Mouse (Mus musculus) cerebellum, postnatal 25 days (tissue): ENCODE data around the gene Krt33b.

Source experiments
- DNase-seq, 2 experiments: peaks; one replicate each; pipeline ENCODE4 v3.0.0; 2021; ENCODE audit warnings: mixed read lengths in 2 of 2

The Krt33b gene

DNA sequence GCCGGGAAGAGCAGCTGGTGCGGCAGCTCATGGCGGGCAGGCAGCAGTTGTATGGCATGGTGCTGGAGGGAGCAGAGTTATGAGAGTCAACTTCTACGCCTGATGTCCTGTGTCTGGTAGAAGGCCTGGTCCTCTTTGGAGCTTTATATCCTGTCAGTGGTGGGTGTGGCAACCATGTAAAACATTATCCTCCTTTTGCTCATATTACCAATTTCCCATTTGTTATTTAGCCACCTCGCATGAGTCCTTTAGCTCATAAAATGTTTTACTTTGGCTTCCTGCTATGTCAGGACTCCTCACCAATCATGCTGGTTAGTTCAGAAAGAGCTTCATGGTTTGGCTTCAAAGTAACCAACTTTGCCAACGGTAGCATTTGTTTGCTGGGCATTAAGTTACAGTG lies at the start of gene Krt33b:
Gene Krt33b (minus strand): TSS at position 101 of the 400 bp plus-strand sequence.
- no peak for DNase-seq

DNA sequence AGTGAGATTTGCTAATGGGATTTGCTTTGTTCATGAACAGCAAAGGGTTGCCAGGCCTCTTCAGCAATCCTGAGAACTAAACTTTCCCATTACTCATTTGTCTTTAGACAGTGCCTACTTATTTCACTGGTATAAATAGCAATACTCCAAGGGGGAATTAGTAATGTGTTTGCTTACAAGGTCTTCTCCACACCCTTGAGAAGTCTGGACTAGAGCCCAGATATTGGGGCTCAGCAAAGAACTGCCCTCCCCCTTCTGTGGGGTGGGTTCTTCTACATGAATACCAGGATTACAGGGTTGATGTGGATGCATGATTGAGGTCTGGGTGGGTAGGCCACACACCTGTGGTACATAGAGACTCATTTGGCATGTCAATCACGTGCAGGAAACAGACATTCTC lies 44.2 kb upstream of the Krt33b start:
- DNase-seq = no peak

DNA sequence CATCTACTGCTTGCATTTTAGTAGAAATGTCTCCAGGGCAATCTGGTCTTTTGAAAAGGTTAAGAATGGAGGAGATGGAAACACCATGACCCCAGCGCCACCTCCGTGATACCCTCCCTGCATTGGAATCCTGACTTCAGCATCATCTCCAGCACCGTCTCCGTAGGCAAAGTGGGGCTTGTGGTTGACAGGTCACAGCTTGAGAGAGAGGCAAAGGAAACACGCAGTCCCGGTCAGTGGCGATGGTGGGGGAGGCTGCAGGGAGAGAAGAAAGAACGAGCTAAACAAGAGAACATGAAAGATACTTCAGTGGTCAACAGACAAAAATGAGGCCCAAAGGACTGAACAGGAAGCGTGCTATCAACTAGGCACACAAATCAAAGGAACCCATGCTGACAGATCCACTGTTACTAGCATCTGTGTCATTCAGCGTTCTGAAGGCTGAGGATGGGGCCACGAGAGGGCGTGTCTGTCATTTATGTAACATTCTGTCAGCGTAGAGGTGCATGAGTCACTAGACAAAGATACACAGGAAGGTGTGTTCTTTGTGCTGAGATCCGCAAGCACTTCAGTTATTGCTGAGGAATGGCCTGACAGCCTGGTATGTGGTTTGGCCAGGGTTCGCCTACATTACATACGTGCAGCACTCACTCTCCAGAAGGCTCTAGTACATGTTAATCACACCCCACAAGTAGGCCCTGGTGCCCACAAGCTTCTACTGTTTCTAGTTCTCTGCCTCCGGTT lies 37.8 kb upstream of the Krt33b start:
- no peak for DNase-seq

DNA sequence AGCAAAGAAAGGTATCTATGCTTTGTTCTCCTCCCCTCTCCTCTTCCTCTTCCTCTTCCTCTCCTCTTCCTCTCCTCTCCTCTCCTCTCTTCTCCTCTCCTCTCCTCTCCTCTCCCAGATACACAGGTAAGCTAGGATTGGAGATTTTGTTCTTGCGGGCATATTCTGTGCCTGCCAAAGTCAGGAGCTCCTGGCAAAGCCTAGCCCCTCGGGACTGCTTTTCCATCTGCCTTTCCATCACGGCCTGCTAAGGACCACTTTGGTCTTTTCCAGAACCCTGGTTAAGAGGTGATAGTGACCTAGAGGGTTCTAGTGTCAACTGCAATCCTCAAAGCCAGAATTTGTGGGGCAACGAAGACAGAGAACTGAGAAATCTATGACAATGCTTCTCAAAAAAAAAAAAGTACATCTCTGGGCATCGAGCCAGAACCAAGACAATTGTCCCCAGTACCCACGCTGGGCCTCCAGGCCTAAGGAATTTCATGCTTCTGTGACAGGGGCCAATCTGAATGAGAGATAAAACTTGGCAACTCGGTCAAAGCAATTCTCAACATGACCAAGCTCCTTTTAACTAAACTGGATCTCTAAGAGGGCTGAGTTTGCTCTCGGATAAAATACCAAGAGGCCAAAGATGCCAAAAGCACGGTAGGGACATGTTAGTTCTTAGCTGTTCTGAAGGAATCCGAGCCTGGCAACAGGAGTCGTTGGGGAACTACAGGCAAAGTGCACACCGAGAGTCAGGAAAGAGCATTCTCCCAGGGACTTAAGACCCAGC lies 36.8 kb upstream of the Krt33b start:
- DNase-seq = peak; percentile 15 to 35

DNA sequence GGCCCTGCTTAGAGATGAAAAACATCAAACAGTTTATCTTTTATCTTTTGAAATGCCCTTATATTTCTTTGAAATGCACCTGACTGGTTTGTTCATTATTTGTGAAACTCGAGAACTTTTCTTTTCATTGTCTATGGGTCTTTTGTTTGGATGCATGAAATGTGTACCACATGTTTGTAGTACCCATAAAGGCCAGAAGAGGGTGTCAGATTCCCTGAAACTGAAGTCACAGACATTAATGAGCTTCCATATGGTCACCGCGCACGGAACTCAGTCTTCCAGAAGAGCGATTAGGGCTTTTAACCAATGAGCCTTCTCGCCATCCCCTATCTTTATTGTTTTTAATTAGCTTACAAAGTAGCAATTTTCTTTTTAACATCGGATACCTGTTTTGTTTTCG lies 29.2 kb upstream of the Krt33b start:
- no peak for DNase-seq

DNA sequence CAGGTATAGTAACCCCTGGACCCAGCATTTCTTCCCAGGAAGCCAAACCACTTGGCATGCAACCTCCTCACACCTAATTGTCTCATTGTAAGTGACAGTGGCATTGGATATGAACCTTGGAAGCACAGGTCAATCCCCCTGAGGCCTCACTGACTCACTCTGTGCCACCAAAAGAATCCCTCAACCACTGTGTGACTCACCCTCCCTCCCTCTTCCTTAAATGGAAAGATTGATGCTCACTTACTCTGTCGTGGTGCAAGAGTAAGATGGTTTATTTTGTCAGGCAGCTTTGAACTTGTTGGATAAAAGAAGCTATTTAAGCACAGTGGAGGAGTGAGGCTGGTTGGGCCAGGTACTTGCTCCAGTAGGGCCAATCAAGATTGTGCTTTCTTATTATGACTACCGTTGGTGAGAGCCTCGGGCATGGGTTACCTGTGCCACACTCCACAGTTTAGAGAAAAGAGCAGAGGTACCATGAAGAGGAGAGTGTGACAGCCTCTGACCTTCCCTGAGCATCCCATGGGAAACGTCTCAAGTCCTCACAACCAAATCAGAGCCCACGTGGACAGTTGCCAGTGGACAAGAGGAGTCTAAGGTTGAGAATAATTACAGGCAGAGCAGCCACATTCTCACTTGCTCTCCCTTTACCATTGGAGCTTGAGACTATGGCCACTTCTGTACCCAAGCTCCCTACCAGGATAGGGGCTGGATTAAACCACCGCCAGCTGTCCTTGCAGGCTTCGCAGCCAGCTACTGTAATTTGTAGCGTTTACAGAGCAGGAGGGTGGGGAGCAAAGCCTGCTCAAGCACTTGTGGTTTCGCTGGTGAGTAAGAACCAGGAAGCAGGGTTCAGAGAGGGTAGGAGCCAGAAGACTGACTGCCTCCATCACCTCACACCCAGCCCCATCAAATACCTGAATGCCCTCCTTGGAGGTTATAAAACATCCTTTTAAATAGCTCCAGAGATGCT lies 26.3 kb upstream of the Krt33b start:
- DNase-seq = no peak

DNA sequence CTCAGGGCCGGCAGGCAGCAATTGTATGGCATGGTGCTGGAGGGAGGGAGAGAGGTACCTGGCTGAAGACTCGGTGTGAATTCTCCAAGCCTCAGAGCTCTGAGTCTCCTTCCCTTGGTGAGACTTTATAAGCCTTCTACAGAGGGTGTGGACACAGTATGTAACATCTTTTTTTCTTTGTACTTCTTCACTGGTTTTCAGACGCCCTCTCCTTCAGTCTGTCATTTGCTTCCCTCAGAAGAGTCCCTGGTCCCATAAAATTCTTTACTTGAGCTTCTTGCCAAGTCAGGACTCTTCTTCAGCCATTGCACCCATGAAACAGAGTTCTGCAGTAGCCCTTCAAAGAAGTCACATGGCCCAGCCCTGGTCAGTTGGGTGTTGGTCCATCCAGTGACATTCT lies 20.8 kb upstream of the Krt33b start, which contains the start of gene Krt31:
Gene Krt31 (minus strand): TSS at position 101 of the 400 bp plus-strand sequence.
- DNase-seq = no peak

DNA sequence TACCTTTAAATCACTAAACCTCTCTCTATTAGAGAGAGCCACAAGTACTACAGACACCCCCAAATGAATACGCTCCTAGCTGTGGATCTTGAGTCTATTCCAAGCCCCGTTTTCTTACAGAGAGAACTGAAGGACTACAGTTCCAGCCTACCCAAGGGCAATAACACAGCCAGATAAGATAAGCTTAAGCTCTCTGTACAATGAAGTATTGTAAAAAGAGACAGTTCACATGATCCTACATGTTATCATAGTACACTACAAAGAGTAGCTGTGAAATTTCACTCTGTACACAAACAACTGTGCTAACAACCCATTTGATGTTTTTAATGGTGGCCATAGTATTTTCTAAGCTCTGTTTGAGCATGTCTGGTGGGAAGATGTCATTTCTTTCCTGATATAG lies 17.5 kb upstream of the Krt33b start:
- no peak for DNase-seq

DNA sequence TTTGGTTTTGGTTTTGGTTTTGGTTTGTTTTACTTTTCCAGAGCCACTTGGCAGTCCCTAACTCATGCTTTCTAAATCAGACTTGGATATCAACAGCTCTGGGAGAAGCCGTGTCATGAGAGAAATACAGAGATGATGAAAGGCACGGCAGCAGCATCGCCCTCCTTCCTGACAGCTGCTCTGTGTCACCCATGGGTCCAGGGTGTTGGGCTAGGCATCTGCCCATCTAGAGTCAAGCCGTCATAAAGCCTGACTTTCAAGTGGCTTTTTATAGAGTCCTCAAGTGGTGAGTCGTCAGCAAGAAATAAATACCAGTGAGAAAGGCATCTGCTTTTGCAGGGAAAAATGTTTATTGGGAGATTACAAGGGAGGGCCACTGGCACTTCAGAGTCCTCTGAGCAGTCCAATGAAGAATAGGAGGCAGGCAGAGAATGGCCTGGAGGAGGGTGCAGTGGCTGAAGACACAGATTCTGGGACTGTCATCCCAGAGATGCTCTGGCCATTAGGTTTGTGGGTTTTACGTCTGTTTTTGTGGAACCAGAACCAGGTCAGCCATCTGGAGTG lies 16.7 kb upstream of the Krt33b start:
- DNase-seq = no peak

DNA sequence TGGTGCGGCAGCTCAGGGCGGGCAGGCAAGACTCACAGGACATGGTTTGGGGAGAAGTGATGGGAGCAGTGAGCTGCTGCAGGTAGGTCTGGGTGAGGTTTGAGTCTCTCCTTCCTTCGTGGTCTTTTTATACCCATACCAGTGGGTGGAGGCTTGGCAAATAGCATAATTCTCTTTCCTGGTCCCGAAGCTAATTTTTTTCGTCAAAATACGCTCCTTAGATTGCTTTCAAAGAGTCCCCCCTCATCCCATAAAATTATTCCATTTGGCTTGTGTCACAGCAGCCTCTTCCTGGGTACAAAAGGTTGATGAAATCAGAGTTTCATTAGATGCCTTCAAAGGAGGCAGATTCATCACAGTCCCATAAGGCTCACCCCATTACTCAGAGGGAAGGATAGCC lies 11.8 kb upstream of the Krt33b start, which contains the start of gene Krt34:
Gene Krt34 (minus strand): TSS at position 101 of the 400 bp plus-strand sequence.
- no peak for DNase-seq

DNA sequence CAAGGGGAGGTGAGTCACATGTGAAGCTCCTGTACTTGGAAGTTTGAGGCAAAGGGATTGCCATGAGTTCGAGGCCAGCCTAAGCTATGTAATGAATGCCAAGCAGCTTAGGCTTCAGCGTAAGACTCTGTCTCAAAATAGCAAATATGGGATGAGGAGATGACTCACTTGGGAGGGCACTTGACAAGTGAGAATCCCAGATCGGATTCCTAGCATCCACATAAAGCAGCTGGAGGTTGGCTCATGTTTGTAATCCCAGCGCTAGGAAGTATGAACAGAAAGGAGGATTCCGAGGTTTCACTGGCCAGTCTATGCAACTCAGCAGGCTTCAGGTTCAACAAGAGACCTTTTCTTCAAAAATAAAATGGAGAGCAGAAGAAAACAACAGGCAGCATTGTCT lies 8.2 kb downstream of the Krt33b start:
- DNase-seq = no peak

DNA sequence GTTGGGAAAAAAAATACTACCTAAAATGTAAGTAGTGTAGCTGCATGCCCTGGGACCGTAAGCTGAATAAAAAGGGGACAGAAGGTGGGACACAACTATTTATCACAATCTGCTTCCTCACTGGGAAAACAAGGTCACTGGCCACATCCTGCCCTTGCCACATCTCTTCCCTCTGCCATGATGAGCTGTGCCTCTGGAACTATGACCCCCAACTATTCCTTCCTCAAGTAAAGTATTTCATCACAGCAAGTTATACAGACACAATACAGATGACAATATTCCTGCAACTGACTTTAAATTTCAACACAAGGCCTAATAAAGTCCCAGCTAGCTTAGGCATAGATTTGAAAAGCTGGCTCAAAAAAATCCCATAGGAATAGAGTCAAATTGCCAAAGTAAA lies 10.2 kb downstream of the Krt33b start:
- DNase-seq = no peak

DNA sequence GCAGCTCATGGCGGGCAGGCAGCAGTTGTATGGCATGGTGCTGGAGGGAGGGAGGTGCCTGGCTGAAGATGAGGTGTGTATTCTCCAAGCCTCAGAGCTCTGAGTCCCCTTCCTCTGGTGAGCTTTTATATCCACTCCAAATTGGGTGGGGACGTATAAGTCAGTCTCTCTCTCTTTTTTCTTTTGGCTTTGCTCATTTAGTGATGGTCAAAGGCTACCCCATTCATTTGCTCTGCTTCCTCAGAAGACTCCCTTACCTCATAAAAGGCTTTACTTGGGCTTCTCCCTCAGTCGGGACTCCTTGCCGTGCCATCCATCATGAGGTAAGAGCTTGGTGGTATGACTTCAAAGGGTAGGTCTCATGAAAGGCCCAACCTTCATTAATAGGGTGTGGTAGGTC lies 13.6 kb downstream of the Krt33b start, which contains the start of gene Krt33a:
Gene Krt33a (minus strand): TSS at position 101 of the 400 bp plus-strand sequence.
- no peak for DNase-seq

DNA sequence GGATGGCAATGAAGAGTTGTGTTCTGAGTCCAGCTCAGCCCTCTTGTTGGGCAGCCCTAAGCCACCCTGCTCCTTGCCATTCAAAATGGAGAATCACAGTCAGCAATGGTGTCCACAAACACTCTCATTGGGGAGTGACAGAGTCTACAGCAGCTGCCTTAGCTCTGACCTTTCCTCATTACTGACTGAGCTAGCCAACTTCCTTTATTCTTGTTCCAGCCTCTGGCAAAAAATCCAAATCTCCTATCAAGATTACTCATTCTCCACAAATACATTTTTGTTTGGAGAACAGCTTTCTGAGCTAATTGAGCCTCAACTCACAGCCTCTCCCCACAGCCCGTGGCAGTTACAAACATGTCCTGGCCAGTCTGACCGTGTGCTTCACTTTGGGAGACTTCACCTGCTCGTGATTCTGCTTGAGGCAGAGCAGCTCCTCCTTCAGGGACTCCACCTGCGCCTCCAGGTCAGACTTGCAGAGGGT lies 15.9 kb downstream of the Krt33b start:
- DNase-seq = no peak

DNA sequence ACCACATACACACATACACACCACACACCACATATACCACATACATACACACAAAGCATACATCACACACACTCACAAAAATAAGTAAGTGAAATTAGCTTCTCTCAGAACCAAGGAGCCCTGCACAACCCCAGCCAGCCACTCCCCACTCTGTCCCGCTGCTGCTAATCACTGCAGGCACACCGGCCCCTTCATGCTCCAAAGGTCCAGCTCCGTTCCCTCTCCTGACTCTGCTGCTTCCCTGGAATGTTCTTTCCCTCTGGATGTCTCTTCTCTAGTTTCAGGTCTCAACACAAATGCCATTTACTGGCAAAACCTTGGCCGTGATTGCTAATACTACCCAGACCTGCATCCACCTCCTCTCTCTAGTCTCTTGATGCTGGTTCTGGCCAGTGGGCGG lies 19.0 kb downstream of the Krt33b start:
- DNase-seq = no peak

DNA sequence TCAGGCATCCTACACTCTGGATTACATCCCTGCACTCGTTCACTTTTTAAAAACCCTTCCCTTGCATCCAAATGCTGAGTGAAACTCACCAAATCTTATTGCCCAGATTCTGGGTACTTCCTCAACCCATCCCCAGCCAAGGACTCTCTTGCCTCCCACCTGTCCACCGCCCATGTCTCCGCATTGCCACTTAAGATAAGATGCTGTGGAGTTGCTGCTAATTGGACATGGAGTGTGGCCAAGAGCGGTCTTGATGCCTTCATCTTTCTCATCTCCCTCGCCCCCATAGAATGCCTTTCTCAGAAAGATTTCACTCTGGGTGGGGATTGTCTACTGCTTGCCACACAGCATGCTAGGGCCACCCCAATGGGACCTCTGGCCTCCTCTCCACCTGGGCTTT lies 21.3 kb downstream of the Krt33b start:
- no peak for DNase-seq

DNA sequence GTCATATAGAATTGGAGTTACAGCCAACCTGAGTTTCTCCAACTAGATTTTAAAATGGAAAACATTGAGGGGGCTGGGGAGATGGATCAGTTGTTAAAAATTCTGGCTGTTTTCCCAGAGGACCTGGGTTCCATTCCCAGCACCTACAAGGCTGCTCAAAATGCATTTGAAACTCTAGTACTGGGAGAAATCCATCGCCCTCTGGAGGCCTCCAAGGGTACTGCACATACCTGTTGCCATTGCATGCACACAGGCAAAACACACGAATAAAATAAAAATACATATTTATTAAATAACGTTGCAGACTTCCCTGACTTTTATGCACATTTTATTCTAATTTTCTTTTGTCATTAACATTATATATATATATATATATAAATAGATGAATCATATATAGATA lies 23.0 kb downstream of the Krt33b start:
- no peak for DNase-seq

DNA sequence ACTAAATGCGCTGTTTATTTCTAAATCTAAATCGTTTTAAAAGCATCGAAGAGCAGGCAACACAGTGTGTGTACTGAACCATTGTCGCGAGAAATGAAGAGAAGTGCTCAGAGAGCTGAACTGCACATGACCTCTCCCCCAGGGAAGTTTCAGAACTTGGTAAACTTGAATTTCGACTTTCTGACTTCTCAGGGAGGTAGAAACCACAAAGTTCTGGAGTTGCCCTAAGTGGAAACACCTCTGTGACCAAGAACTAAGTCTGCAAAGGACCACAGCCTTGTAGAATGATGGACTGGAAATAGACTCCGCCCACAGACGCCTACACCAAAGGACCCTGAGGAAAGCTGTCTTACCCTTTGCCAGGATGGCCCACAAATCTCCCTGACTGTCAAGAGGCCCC lies 23.8 kb downstream of the Krt33b start:
- DNase-seq = no peak

DNA sequence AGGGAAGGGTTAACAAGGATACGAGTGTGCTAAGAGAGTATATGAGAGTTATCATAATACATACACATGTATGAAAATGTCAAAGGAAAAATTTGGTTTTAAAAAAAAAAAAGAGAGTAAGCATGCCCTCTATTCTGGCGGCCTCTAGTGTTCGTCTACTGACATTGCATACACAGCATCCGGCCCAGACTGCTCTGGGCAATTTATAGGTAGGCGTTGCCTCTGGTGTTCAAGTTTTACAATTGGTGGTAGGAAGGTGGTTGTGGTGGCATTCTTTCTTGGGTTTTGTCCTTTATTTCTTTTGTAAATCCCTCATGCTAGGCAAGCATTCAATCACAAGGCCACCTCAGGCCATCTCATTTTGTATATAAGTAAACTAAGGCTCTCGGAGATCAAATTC lies 24.8 kb downstream of the Krt33b start:
- peak; percentile 37 to 72 for DNase-seq

DNA sequence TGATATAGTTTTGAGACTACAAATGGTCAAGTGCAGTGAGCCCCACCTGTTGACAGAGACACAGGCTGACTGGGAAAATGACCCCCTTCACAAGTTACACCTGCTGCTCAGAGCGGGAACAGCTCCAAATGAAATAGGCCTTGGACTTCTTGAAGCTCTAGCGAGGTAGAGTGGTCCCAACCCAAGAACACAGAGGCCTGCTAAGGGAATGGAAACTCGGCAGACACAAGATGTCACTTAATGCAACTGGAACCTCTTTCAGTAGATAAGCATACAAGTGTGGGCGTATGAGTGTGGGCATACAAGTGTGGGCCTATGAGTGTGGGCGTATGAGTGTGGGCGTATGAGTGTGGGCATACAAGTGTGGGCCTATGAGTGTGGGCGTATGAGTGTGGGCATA lies 30.6 kb downstream of the Krt33b start:
- DNase-seq = no peak

DNA sequence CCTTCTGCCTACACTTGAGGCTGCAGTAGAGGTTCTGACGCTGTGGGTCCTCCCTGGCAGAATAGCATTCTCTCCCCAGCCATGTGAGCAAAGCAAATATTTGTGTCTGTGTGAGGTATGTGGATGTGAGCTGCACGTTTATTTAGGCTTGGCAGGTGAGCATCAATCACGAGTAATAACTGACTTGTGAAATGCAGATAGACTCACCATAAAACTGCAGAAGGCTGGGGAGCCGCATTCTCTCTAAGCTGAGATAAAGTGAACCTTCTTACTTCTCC lies 35.3 kb downstream of the Krt33b start:
- DNase-seq = no peak

DNA sequence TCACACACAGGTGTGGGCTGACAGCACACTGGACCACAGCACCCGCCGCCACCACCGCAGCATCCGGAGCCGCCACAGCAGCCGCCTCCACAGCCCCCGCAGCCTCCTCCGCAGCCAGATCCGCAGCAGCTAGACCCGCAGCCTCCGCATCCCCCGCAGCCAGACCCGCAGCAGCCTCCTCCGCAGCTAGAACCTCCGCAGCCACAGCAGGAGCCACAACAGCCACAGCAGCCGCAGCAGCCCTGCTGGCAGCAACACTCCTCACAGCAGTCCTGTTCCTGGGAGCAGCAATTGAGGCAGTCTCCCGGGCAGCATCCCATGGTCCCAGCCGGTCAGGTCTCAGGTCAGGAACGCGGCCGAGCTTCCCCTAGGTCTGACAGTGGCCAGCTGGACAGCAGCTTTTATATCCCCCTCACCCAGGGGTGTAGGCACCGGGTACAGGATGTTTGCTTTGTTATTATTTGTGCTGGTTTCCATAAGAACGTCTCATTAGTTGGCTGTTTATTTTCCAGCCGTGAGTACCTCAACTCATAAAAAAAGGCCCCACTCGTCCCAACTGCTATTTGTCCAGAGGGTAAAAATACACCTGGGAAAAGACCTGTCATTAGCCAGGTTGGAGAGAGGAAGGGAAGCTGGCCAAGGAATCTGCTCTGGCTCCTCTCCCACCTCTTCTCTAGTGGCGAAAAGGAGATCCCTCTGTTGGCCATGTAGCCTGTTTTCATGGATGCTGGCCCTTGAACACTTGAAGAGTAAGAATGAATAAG lies 35.9 kb downstream of the Krt33b start, which contains the start of gene Krtap17-1:
Gene Krtap17-1 (minus strand): TSS at position 375 of the 764 bp plus-strand sequence.
- DNase-seq = peak; percentile 14 to 19
